Mouse (Mus musculus) lung, embryonic 16.5 days (tissue): ENCODE measurements around the gene Tob2. TPM values are rescaled to one million over a fixed set of nuclear protein-coding genes. Genes with fewer than 3 reads are reported as not detected.

Experiments
- ATAC-seq: fragments of 200-750 bp; cut with Nextera tagmentation; 2 replicates; pipeline ENCODE4 v1.8.0; 2017; ENCODE audit warnings: low read depth, mild to moderate bottlenecking, moderate library complexity
- H3K27ac ChIP-seq: fragments of 300-500 bp; sonication (generic); 2 replicates; pipeline ENCODE4 v1.5.1; 2014; ENCODE audit warnings: mild to moderate bottlenecking, control low read depth, low read length
- H3K27me3 ChIP-seq: fragments of 300-500 bp; sonication (generic); 2 replicates; pipeline ENCODE4 v1.6.1; 2014; ENCODE audit warnings: low read depth, low read length, mixed read lengths; ENCODE audit not compliant: control insufficient read depth, insufficient read depth
- H3K36me3 ChIP-seq: fragments of 300-500 bp; sonication (generic); 2 replicates; pipeline ENCODE4 v1.6.1; 2014; ENCODE audit warnings: low read length; ENCODE audit not compliant: control insufficient read depth, insufficient read depth
- H3K4me1 ChIP-seq: fragments of 300-500 bp; sonication (generic); replicated peaks from 2 replicates; pipeline ENCODE4 v1.6.1; 2014; ENCODE audit warnings: low read length, mixed read lengths; ENCODE audit not compliant: control insufficient read depth, insufficient read depth
- H3K4me2 ChIP-seq: fragments of 300-500 bp; sonication (generic); 2 replicates; pipeline ENCODE4 v1.6.1; 2014; ENCODE audit warnings: low read depth, low read length, control low read depth
- H3K4me3 ChIP-seq: fragments of 300-500 bp; sonication (generic); 2 replicates; pipeline ENCODE4 v1.5.1; 2014; ENCODE audit warnings: mild to moderate bottlenecking, low read length, control low read depth
- H3K9ac ChIP-seq: fragments of 300-500 bp; sonication (generic); 2 replicates; pipeline ENCODE4 v1.6.1; 2014; ENCODE audit warnings: low read length, control low read depth
- H3K9me3 ChIP-seq: fragments of 300-500 bp; sonication (generic); 2 replicates; pipeline ENCODE4 v1.6.1; 2016; ENCODE audit warnings: low read length; ENCODE audit not compliant: control insufficient read depth
- WGBS: fragments of 180-500 bp; shearing (Covaris S2); extraction: QIAGEN DNeasy Blood & Tissue Kit; methylation state at CpG from one replicate; pipeline ENCODE4 v1.1.7; 2014; 5-methylcytosine and 5-hydroxymethylcytosine counted together
- polyA plus RNA-seq: library from polyadenylated mRNA; unstranded; fragments of >200 nt; fragmentation: Nextera tagmentation; extraction: Ambion mirVana; gene quantifications from 2 replicates; pipeline ENCODE4 v1.2.1, GENCODE M21; 2015

The Tob2 gene
- polyA plus RNA-seq, 1 experiment from 2014 or later = 36.0 TPM

GRCm38 (mm10) chr15:81853081-81853480 lies 5.5 kb downstream of the Tob2 start:
- no peaks in the 10 kb centered on the region for H3K27me3 ChIP-seq
- H3K4me2 ChIP-seq = no peak overlapping the region
- H3K4me1 ChIP-seq = peaks cover 10% of the 10 kb centered on the region
- H3K9ac ChIP-seq = no peak overlapping the region
- ATAC-seq = no peak
- H3K27ac ChIP-seq = no peak overlapping the region
- 80% methylated on average over 7 of the region's 7 CpGs for WGBS
- H3K36me3 ChIP-seq = peaks cover 28% of the 10 kb centered on the region
- H3K4me3 ChIP-seq = no peak overlapping the region
- no peaks in the 10 kb centered on the region for H3K9me3 ChIP-seq

GRCm38 (mm10) chr15:81852411-81853000 lies 6.1 kb downstream of the Tob2 start:
- H3K4me2 ChIP-seq = no peak overlapping the region
- H3K4me3 ChIP-seq = no peak overlapping the region
- WGBS = 70% methylated on average over 9 of the region's 9 CpGs
- no peaks in the 10 kb centered on the region for H3K27me3 ChIP-seq
- no peak overlapping the region for H3K27ac ChIP-seq
- ATAC-seq = no peak
- H3K9ac ChIP-seq = no peak overlapping the region
- peaks cover 32% of the 10 kb centered on the region for H3K36me3 ChIP-seq
- H3K9me3 ChIP-seq = no peaks in the 10 kb centered on the region
- peaks cover 10% of the 10 kb centered on the region for H3K4me1 ChIP-seq

- Histone ChIP-seq H3K4me3 (no peak overlapping the region), H3K4me1 (peaks cover 10% of the 10 kb centered on the region), H3K36me3 (peaks cover 32% of the 10 kb centered on the region), H3K27me3 (no peaks in the 10 kb centered on the region), H3K9ac (no peak overlapping the region), H3K4me2 (no peak overlapping the region), H3K9me3 (no peaks in the 10 kb centered on the region), H3K27ac (no peak overlapping the region)
- 90% methylated on average over 15 of the region's 15 CpGs for WGBS
- ATAC-seq = no peak
Observed at GRCm38 (mm10) chr15:81851375-81851774, 7.2 kb downstream of the Tob2 start.

GRCm38 (mm10) chr15:81850718-81851117 lies 7.9 kb downstream of the Tob2 start:
- Histone ChIP-seq H3K4me3 (no peak overlapping the region), H3K9me3 (no peaks in the 10 kb centered on the region), H3K4me2 (no peak overlapping the region), H3K9ac (no peak overlapping the region), H3K36me3 (peaks cover 32% of the 10 kb centered on the region), H3K4me1 (peaks cover 7% of the 10 kb centered on the region), H3K27ac (no peak overlapping the region), H3K27me3 (no peaks in the 10 kb centered on the region)
- no peak for ATAC-seq
- WGBS = 79% methylated on average over 14 of the region's 14 CpGs

GRCm38 (mm10) chr15:81849104-81849503 lies 9.5 kb downstream of the Tob2 start:
- no peak overlapping the region for H3K27ac ChIP-seq
- no peak for ATAC-seq

GRCm38 (mm10) chr15:81848301-81848700 lies 10.3 kb downstream of the Tob2 start:
- Histone ChIP-seq H3K9me3 (no peaks in the 10 kb centered on the region), H3K27me3 (no peaks in the 10 kb centered on the region), H3K36me3 (peaks cover 27% of the 10 kb centered on the region), H3K9ac (no peak overlapping the region), H3K4me1 (no peaks in the 10 kb centered on the region), H3K4me3 (no peak overlapping the region), H3K27ac (no peak overlapping the region), H3K4me2 (no peak overlapping the region)
- peak; percentile 41; the same call in 1 of the 2 replicates for ATAC-seq
- WGBS = 29% methylated on average over 7 of the region's 7 CpGs

More at GRCm38 (mm10) chr15:81849104-81849503, 9.5 kb downstream of the Tob2 start:
- H3K9me3 ChIP-seq = no peaks in the 10 kb centered on the region
- H3K4me1 ChIP-seq = no peaks in the 10 kb centered on the region
- H3K4me3 ChIP-seq = no peak overlapping the region
- no peak overlapping the region for H3K9ac ChIP-seq
- 80% methylated on average over 9 of the region's 9 CpGs for WGBS
- no peak overlapping the region for H3K4me2 ChIP-seq
- H3K27me3 ChIP-seq = no peaks in the 10 kb centered on the region
- peaks cover 32% of the 10 kb centered on the region for H3K36me3 ChIP-seq

GRCm38 (mm10) chr15:81847861-81848260 lies 10.7 kb downstream of the Tob2 start:
- Histone ChIP-seq H3K27me3 (no peaks in the 10 kb centered on the region), H3K4me3 (no peak overlapping the region), H3K27ac (no peak overlapping the region), H3K36me3 (peaks cover 27% of the 10 kb centered on the region), H3K4me2 (no peak overlapping the region), H3K4me1 (no peaks in the 10 kb centered on the region), H3K9me3 (no peaks in the 10 kb centered on the region), H3K9ac (no peak overlapping the region)
- WGBS = 83% methylated on average over 5 of the region's 5 CpGs
- no peak for ATAC-seq

GRCm38 (mm10) chr15:81847161-81847560 lies 11.4 kb downstream of the Tob2 start:
- Histone ChIP-seq H3K27me3 (no peaks in the 10 kb centered on the region), H3K36me3 (peaks cover 27% of the 10 kb centered on the region), H3K4me2 (no peak overlapping the region), H3K27ac (no peak overlapping the region), H3K4me3 (no peak overlapping the region), H3K9ac (no peak overlapping the region), H3K4me1 (no peaks in the 10 kb centered on the region), H3K9me3 (no peaks in the 10 kb centered on the region)
- ATAC-seq = no peak
- whole genome bisulfite sequencing = 80% methylated on average over 4 of the region's 4 CpGs

GRCm38 (mm10) chr15:81846755-81847154 lies 11.8 kb downstream of the Tob2 start:
- Histone ChIP-seq H3K27ac (no peak overlapping the region), H3K4me3 (no peak overlapping the region), H3K4me1 (no peaks in the 10 kb centered on the region), H3K9me3 (no peaks in the 10 kb centered on the region), H3K4me2 (no peak overlapping the region), H3K27me3 (no peaks in the 10 kb centered on the region), H3K36me3 (peaks cover 24% of the 10 kb centered on the region), H3K9ac (no peak overlapping the region)
- no peak for ATAC-seq
- WGBS = 80% methylated on average over 9 of the region's 9 CpGs

GRCm38 (mm10) chr15:81845724-81846123 lies 12.9 kb downstream of the Tob2 start:
- ATAC-seq = no peak
- WGBS = 29% methylated on average over 4 of the region's 4 CpGs
- H3K27ac ChIP-seq = no peak overlapping the region

More at GRCm38 (mm10) chr15:81845724-81846123, 12.9 kb downstream of the Tob2 start:
- Histone ChIP-seq H3K4me2 (no peak overlapping the region), H3K9me3 (no peaks in the 10 kb centered on the region), H3K9ac (no peak overlapping the region), H3K4me3 (no peak overlapping the region), H3K4me1 (no peaks in the 10 kb centered on the region), H3K36me3 (peaks cover 13% of the 10 kb centered on the region), H3K27me3 (no peaks in the 10 kb centered on the region)
